Mouse (Mus musculus): ENCODE measurements around the gene Zswim8. TPM values are rescaled to one million over a fixed set of nuclear protein-coding genes. Genes with fewer than 3 reads are reported as not detected.

Zswim8 gene
- total RNA-seq, 4 experiments from 2014 or later = 38.7 to 47.0 (median 43.1) TPM

- DNase-seq (ENCODE audit: low spot score) = no peak
Measured at GRCm38 (mm10) chr14:20771941-20772340, 64.6 kb downstream of the Zswim8 start.

- no peak for DNase-seq (ENCODE audit: low spot score)
Measured at GRCm38 (mm10) chr14:20772808-20773207, 65.5 kb downstream of the Zswim8 start.

Small RNA genes within 50 kb of the gene (microRNA-seq; reads per million reads assigned to microRNA genes)
- 0.84 reads per million for gene Mir6946

Other genes starting within 250 kb of the Zswim8 start
- gene Anxa7, start 227.4 kb upstream of the Zswim8 start, total RNA-seq (2022) = 10 to 100 TPM; 49.3 to 61.6 (median 56.0) TPM
- under 1 TPM; 0.31 to 0.65 (median 0.38) TPM for gene Mss51, start 210.7 kb upstream of the Zswim8 start, total RNA-seq (2022)
- 10 to 100 TPM; 64.5 to 69.8 (median 69.3) TPM for gene Ppp3cb, start 161.0 kb upstream of the Zswim8 start, total RNA-seq (2022)
- gene Usp54, start 66.5 kb upstream of the Zswim8 start, total RNA-seq (2022) = 10 to 100 TPM; 11.3 to 26.0 (median 18.6) TPM
- gene Myoz1, start 51.0 kb upstream of the Zswim8 start, total RNA-seq (2022) = 1 to 10 TPM; 1.1 to 1.6 (median 1.4) TPM
- gene Synpo2l, start 39.2 kb upstream of the Zswim8 start, total RNA-seq (2022) = 100 to 1,000 TPM; 120 to 148 (median 126) TPM
- 100 to 1,000 TPM in 3 of 4 experiments, 10 to 100 TPM in 1; 97.9 to 110 (median 103) TPM for gene Sec24c, start 33.2 kb upstream of the Zswim8 start, total RNA-seq (2022)
- gene Fut11, start 12.6 kb upstream of the Zswim8 start, total RNA-seq (2022) = 1 to 10 TPM; 4.2 to 4.9 (median 4.6) TPM
- gene Chchd1, start 4.5 kb upstream of the Zswim8 start, total RNA-seq (2022) = 100 to 1,000 TPM; 110 to 126 (median 118) TPM
- 10 to 100 TPM in 1 of 4 experiments, 1 to 10 TPM in 3; 7.1 to 10.6 (median 9.9) TPM for gene Ndst2, start 27.0 kb downstream of the Zswim8 start, total RNA-seq (2022)
- gene Camk2g, start 86.5 kb downstream of the Zswim8 start, total RNA-seq (2022) = 10 to 100 TPM; 47.2 to 73.5 (median 58.4) TPM
- 1 to 10 TPM; 4.9 to 7.7 (median 5.6) TPM for gene Plau, start 129.1 kb downstream of the Zswim8 start, total RNA-seq (2022)
- 100 to 1,000 TPM in 3 of 4 experiments, 10 to 100 TPM in 1; 91.8 to 108 (median 105) TPM for gene Vcl, start 221.8 kb downstream of the Zswim8 start, total RNA-seq (2022)